Mouse (Mus musculus): ENCODE results near the gene Hipk2. TPM values are rescaled to one million over a fixed set of nuclear protein-coding genes. Genes with fewer than 3 reads are reported as not detected.

Hipk2 gene
- polyA plus RNA-seq, 1 experiment from 2014 or later, result 18.0 TPM

DNA sequence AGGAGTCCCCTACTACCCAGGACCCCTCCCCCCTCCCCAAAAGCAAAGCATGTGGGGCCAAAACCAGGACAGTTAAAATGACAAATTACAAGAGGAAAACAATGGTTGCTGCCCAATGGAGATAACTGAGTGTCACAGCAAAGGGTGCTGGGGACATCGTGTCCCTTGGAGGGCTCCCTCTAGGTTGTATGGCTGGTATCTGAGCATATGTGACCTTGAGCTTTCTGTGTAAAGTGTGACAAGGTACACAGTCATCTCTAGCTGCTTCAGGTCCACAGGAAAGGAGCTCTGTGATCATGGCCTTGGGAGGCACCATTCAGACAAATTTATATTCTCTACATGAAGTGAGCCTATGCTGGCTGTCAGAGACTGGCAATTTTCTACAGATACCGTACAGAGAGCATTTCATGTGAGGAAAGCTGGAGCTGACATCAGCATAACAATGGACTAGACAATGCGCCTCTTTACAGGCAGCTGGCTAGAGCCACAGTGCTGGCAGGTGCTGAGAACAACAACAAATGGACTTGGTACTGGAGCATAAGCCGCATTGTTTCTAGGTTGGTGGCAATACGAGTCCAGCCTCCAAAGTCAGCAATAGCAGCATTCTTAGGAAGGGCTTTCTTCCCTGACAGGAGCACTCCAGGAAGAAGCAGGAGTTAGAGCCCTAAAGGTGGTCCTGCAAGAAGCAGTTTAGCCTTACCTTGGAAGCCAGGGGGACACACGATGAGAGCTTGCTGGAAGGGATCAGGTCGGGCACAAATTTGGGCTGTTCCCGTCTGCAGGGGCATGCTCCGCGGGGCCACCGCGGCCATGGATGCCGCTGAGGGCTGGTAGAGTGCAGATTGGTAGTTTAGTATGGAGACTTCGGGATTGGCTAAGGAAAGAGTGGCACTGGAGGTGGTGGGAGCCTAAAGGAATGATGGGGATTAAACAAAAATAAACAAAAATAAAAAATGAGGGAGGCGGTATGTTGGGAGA lies 145.5 kb downstream of the Hipk2 start:
- no peak for ATAC-seq (ENCODE audit: insufficient read depth)

GRCm38 (mm10) chr6:38725515-38725914 lies 150.4 kb downstream of the Hipk2 start:
- ATAC-seq (ENCODE audit: insufficient read depth), result no peak
- H3K4me3 ChIP-seq (replicated peaks), result no peak overlapping the region
- no peak overlapping the region for H3K27ac ChIP-seq (replicated peaks)
- H3K9me3 ChIP-seq (replicated peaks), result no peaks in the 10 kb centered on the region
- H3K36me3 ChIP-seq (replicated peaks), result peaks cover 78% of the 10 kb centered on the region
- H3K4me1 ChIP-seq (replicated peaks), result no peaks in the 10 kb centered on the region
- no peaks in the 10 kb centered on the region for H3K27me3 ChIP-seq
- WGBS (ENCODE audit: insufficient replicate concordance), result 89% methylated on average over 3 of the region's 3 CpGs
- H3K9ac ChIP-seq, result no peak overlapping the region
- H3K4me2 ChIP-seq, result no peak overlapping the region

More for the DNA sequence above, 145.5 kb downstream of the Hipk2 start:
- H3K27me3 ChIP-seq, result no peaks in the 10 kb centered on the region
- no peak overlapping the region for H3K27ac ChIP-seq (replicated peaks)
- H3K4me2 ChIP-seq, result no peak overlapping the region
- H3K9ac ChIP-seq, result no peak overlapping the region
- no peaks in the 10 kb centered on the region for H3K4me1 ChIP-seq (replicated peaks)
- peaks cover 90% of the 10 kb centered on the region for H3K36me3 ChIP-seq (replicated peaks)
- no peaks in the 10 kb centered on the region for H3K9me3 ChIP-seq (replicated peaks)
- no peak overlapping the region for H3K4me3 ChIP-seq (replicated peaks)
- 87% methylated on average over 15 of the region's 15 CpGs for WGBS (ENCODE audit: insufficient replicate concordance)

DNA sequence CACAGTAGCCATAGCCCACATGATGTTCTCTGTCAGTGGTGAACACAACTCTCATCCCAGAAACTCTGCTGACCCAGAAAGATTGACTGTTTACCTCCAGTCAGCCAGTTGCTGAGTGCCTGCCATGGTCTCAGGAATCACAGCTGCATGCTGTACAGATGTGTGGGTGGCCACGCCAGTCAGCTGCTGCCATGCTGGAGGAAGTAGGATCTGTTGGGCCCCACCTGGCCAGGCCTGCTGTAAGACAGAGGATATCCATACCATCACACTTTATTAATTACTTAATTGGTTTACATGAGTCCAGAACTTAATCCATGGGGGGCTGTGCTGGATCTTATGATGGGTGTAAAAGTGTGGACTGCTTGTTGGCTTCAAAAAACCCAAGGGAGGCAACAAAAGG lies 154.6 kb downstream of the Hipk2 start:
- Histone ChIP-seq H3K27me3 (no peaks in the 10 kb centered on the region), H3K36me3 (replicated peaks) (peaks cover 87% of the 10 kb centered on the region), H3K27ac (replicated peaks) (no peak overlapping the region), H3K4me1 (replicated peaks) (no peaks in the 10 kb centered on the region), H3K9ac (no peak overlapping the region), H3K9me3 (replicated peaks) (no peaks in the 10 kb centered on the region), H3K4me2 (no peak overlapping the region), H3K4me3 (replicated peaks) (no peak overlapping the region)
- 80% methylated on average over 1 of the region's 1 CpGs for WGBS (ENCODE audit: insufficient replicate concordance)
- no peak for ATAC-seq (ENCODE audit: insufficient read depth)

GRCm38 (mm10) chr6:38719229-38719628 lies 156.7 kb downstream of the Hipk2 start:
- no peaks in the 10 kb centered on the region for H3K4me1 ChIP-seq (replicated peaks)
- 90% methylated on average over 6 of the region's 6 CpGs for WGBS (ENCODE audit: insufficient replicate concordance)
- no peak overlapping the region for H3K4me3 ChIP-seq (replicated peaks)
- no peaks in the 10 kb centered on the region for H3K27me3 ChIP-seq
- no peak overlapping the region for H3K9ac ChIP-seq
- peaks cover 94% of the 10 kb centered on the region for H3K36me3 ChIP-seq (replicated peaks)
- no peak overlapping the region for H3K27ac ChIP-seq (replicated peaks)
- no peak for ATAC-seq (ENCODE audit: insufficient read depth)
- no peaks in the 10 kb centered on the region for H3K9me3 ChIP-seq (replicated peaks)
- no peak overlapping the region for H3K4me2 ChIP-seq

DNA sequence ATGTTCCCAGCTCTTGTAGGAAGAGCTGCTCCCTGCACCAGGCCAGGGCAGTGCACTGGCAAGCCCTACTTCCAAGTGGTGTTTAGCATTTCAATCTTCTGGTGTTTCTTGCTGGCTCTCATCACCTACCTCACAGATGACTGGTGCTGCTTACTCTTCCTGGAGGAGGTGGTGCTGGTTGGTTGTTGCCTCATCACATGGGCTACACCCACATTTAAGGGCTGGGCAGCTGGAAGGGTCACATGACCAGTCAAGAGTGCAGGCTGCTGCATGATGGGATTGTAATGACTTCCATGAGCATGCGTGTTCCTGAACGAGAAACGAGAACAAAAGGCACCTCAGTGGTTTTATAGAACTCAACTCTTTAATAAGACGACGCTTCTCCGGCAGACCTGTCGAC lies 157.3 kb downstream of the Hipk2 start:
- no peak for ATAC-seq (ENCODE audit: insufficient read depth)
- Histone ChIP-seq H3K9ac (no peak overlapping the region), H3K9me3 (replicated peaks) (no peaks in the 10 kb centered on the region), H3K36me3 (replicated peaks) (peaks cover 95% of the 10 kb centered on the region), H3K4me3 (replicated peaks) (no peak overlapping the region), H3K4me1 (replicated peaks) (no peaks in the 10 kb centered on the region), H3K4me2 (no peak overlapping the region), H3K27ac (replicated peaks) (no peak overlapping the region), H3K27me3 (no peaks in the 10 kb centered on the region)
- 92% methylated on average over 7 of the region's 7 CpGs for WGBS (ENCODE audit: insufficient replicate concordance)

DNA sequence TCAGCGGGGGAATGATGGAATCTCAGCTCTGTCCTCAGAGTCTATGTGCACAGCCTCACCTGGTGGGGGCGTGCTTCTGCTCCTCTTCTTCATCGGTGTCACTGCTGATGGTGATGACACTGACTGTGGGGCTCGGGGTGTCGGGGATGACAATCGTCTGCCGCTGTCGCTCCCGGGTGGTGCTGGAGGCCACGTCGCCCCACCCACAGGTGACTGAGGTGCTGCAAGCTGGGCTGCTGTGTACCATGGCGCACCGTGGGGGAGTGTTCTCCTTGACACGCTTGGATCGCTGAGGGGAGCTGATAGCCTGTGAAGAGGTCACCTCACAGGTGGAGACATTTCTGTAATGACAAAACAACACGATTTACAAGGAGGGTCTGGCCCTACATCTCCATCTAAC lies 160.1 kb downstream of the Hipk2 start:
- Histone ChIP-seq H3K9me3 (replicated peaks) (no peaks in the 10 kb centered on the region), H3K36me3 (replicated peaks) (peaks cover 100% of the 10 kb centered on the region), H3K4me1 (replicated peaks) (no peaks in the 10 kb centered on the region), H3K9ac (no peak overlapping the region), H3K27me3 (no peaks in the 10 kb centered on the region), H3K27ac (replicated peaks) (no peak overlapping the region), H3K4me2 (no peak overlapping the region), H3K4me3 (replicated peaks) (no peak overlapping the region)
- ATAC-seq (ENCODE audit: insufficient read depth), result no peak
- WGBS (ENCODE audit: insufficient replicate concordance), result 94% methylated on average over 16 of the region's 16 CpGs

DNA sequence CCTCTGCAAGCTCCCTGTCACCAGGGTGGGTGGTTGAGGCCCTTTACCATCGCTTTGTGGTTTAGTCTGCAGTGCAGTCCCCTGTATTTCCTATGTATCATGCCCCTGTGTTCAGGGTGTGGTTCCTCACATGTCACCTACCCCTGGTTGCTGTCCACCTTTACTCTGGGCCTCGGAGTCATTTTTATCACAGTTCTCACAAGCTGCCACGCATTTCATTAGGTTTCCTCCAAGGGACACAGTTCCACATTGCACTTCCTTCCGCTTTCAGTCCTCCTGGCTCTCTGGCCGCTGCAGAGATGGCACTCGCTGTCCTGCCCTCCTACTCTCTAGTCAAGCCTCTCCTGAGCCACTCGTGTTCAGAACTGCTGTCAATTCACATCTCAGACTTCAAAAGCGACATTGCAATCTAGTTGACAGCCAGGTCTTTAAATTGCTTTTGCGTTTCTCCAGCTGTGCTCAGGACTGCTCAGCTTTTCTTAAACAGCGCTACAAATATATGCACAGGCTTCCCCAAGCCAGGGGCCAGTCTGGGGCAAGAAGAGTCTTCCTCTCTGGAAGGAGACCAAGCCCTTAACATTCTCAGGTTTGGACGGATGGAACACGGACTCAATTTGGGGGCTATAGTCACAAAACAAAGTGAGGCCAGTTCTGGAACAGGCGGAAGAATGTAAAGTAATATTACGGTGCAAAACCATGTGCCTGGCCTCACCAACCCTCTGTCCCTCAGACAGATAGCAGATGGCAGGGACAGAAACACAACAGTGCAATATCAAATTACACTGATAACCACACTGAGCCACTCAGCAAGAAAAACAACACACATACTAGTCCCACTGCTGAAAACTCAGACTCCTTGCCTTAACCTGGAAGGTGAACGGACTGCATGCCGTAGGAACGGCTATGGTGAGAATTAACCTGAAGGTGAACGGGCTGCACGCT lies 161.7 kb downstream of the Hipk2 start:
- peaks cover 100% of the 10 kb centered on the region for H3K36me3 ChIP-seq (replicated peaks)

GRCm38 (mm10) chr6:38710449-38710848 lies 165.5 kb downstream of the Hipk2 start:
- 81% methylated on average over 3 of the region's 3 CpGs for WGBS (ENCODE audit: insufficient replicate concordance)
- Histone ChIP-seq H3K4me1 (replicated peaks) (no peaks in the 10 kb centered on the region), H3K4me2 (no peak overlapping the region), H3K4me3 (replicated peaks) (no peak overlapping the region), H3K27me3 (no peaks in the 10 kb centered on the region), H3K9me3 (replicated peaks) (no peaks in the 10 kb centered on the region), H3K36me3 (replicated peaks) (peaks cover 98% of the 10 kb centered on the region), H3K9ac (no peak overlapping the region), H3K27ac (replicated peaks) (no peak overlapping the region)
- ATAC-seq (ENCODE audit: insufficient read depth), result peak; percentile 31; the same call in 1 of the 2 replicates

More for the DNA sequence above, 161.7 kb downstream of the Hipk2 start:
- Histone ChIP-seq H3K4me3 (replicated peaks) (no peak overlapping the region), H3K9me3 (replicated peaks) (no peaks in the 10 kb centered on the region), H3K4me1 (replicated peaks) (no peaks in the 10 kb centered on the region), H3K27me3 (no peaks in the 10 kb centered on the region), H3K27ac (replicated peaks) (no peak overlapping the region), H3K4me2 (no peak overlapping the region), H3K9ac (no peak overlapping the region)
- no peak for ATAC-seq (ENCODE audit: insufficient read depth)
- 71% methylated on average over 19 of the region's 19 CpGs for WGBS (ENCODE audit: insufficient replicate concordance)

GRCm38 (mm10) chr6:38704264-38704984 lies 171.5 kb downstream of the Hipk2 start:
- Histone ChIP-seq H3K4me3 (replicated peaks) (no peak overlapping the region), H3K9me3 (replicated peaks) (no peaks in the 10 kb centered on the region), H3K27ac (replicated peaks) (no peak overlapping the region), H3K27me3 (no peaks in the 10 kb centered on the region), H3K4me2 (no peak overlapping the region), H3K9ac (no peak overlapping the region), H3K4me1 (replicated peaks) (peaks cover 4% of the 10 kb centered on the region; the same call in 1 of the 2 replicates), H3K36me3 (replicated peaks) (peaks cover 96% of the 10 kb centered on the region)
- ATAC-seq (ENCODE audit: insufficient read depth), result 0 out of 2 replicates have a peak, but pooled peaks have one; percentile 40
- 80% methylated on average over 7 of the region's 7 CpGs for WGBS (ENCODE audit: insufficient replicate concordance)

DNA sequence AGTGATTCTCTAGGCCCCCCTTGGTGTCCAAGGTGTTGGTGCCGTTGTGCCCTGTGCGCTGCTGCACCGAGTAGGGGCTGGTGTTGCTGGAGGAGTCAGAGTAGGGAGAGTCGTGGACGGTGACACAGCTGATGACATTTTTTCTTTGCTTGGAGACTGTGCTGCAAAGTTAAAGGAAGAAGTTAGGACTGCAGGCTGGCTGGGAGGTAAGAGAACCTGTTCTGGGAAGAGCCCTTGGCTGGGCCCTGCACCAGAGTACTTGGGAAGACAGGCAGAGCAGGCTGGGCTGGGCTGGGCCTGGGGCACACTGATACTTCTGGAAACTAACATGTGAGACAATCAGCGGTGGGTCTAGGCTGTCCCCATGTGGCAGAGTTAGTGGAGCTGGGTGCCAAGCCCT lies 172.4 kb downstream of the Hipk2 start:
- Histone ChIP-seq H3K27ac (replicated peaks) (no peak overlapping the region), H3K4me1 (replicated peaks) (peaks cover 4% of the 10 kb centered on the region; the same call in 1 of the 2 replicates), H3K36me3 (replicated peaks) (peaks cover 96% of the 10 kb centered on the region), H3K9ac (no peak overlapping the region), H3K4me2 (no peak overlapping the region), H3K9me3 (replicated peaks) (no peaks in the 10 kb centered on the region), H3K27me3 (no peaks in the 10 kb centered on the region), H3K4me3 (replicated peaks) (no peak overlapping the region)
- WGBS (ENCODE audit: insufficient replicate concordance), result 95% methylated on average over 6 of the region's 6 CpGs
- no peak for ATAC-seq (ENCODE audit: insufficient read depth)
